Mouse (Mus musculus) stomach, embryonic 16.5 days (tissue): Measurements from ENCODE around the gene Xylb. TPM values are rescaled to one million over a fixed set of nuclear protein-coding genes. Genes with fewer than 3 reads are reported as not detected.
A peak's percentile ranks its signal among the peaks of the same experiment; 100 is the strongest.

Source experiments
- ATAC-seq: fragments of 200-750 bp; cut with Nextera tagmentation; 2 replicates; pipeline ENCODE4 v1.8.0; 2017; ENCODE audit warnings: moderate number of reproducible peaks, moderate TSS enrichment; ENCODE audit not compliant: insufficient read depth, low FRiP score
- H3K27ac ChIP-seq: fragments of 300-500 bp; sonication (generic); 2 replicates; pipeline ENCODE4 v1.5.1; 2014; ENCODE audit warnings: low read length
- H3K27me3 ChIP-seq: fragments of 300-500 bp; sonication (generic); 2 replicates; pipeline ENCODE4 v1.6.1; 2014; ENCODE audit warnings: low read length, control low read depth, mixed read lengths; ENCODE audit not compliant: control insufficient read depth, insufficient read depth
- H3K36me3 ChIP-seq: fragments of 300-500 bp; sonication (generic); 2 replicates; pipeline ENCODE4 v1.6.1; 2014; ENCODE audit warnings: low read length; ENCODE audit not compliant: control insufficient read depth, insufficient read depth
- H3K4me1 ChIP-seq: fragments of 300-500 bp; sonication (generic); 2 replicates; pipeline ENCODE4 v1.6.1; 2014; ENCODE audit warnings: low read length, control low read depth, mixed read lengths; ENCODE audit not compliant: control insufficient read depth, insufficient read depth
- H3K4me2 ChIP-seq: fragments of 300-500 bp; sonication (generic); 2 replicates; pipeline ENCODE4 v1.6.1; 2014; ENCODE audit warnings: low read depth, low read length, mixed read lengths
- H3K4me3 ChIP-seq: fragments of 300-500 bp; sonication (generic); replicated peaks from 2 replicates; pipeline ENCODE4 v1.5.1; 2014; ENCODE audit warnings: mild to moderate bottlenecking, low read length
- H3K9ac ChIP-seq: fragments of 300-500 bp; sonication (generic); 2 replicates; pipeline ENCODE4 v1.6.1; 2014; ENCODE audit warnings: low read length
- H3K9me3 ChIP-seq: fragments of 300-500 bp; sonication (generic); replicated peaks from 2 replicates; pipeline ENCODE4 v1.6.1; 2016; ENCODE audit warnings: low read length, control low read depth; ENCODE audit not compliant: control insufficient read depth
- WGBS: fragments of 180-500 bp; shearing (Covaris S2); extraction: QIAGEN DNeasy Blood & Tissue Kit; methylation state at CpG from one replicate; pipeline ENCODE4 v1.1.7; 2014; 5-methylcytosine and 5-hydroxymethylcytosine counted together
- polyA plus RNA-seq: library from polyadenylated mRNA; unstranded; fragments of >200 nt; fragmentation: Nextera tagmentation; extraction: Ambion mirVana; gene quantifications from 2 replicates; pipeline ENCODE4 v1.2.1, GENCODE M21; 2015

The Xylb gene
- polyA plus RNA-seq, 1 experiment from 2014 or later: 7.0 TPM

DNA sequence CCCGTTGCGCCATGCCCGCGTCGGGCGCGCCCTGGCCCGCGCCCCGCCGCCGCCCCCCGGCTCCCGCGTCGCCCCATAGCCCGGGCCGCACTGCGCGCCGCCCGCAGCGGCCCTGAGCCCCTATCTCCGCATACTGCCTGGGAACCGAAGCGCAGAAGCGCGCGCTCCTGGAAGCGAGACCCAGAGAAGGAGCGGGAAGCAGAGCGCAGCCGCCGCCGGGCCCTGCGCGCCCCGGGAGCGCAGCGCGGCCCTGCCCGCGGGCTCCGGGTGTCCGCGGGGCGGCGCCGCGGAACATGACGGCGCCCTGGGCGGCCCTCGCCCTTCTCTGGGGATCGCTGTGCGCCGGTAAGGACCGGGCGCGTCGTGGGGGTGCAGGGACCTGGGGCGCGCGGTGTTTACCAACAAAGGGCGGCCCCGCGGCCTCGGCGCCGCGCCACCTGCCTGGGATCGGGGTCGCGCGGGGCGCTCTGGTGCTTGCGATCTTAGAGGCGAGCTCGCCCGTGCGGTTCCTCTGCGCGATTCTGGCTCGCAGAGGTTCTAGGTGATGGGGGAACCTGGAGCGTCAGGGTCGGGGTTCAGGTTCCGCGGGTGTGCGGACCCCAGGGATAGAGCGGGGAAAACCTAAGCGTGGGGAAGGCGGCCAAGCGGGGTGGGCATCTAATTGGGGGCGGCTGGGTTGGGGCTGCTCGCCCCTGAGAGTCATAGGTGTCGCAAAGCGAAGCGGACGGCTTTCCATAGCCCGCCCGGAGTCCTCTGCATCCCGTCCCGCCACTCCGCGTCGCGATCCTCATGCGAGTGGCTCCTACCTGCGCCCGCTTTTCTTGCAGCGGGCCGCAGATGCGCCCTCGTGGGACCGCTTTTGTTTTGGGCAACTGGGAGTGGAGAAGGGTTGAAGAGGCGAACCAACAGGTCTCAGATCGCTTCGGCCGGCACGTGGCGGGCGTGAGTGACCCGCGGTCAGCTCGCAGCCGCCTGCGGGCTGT lies 45.4 kb downstream of the Xylb start:
- ATAC-seq: no peak; the same call in 1 of the 2 replicates
- peak overlapping the region; percentile 98 for H3K9ac ChIP-seq
- under 1% methylated on average over 108 of the region's 127 CpGs for whole genome bisulfite sequencing
- H3K4me1 ChIP-seq: peaks cover 9% of the 10 kb centered on the region; the same call in 1 of the 2 replicates
- H3K4me3 ChIP-seq: peak overlapping the region; percentile 86
- no peaks in the 10 kb centered on the region for H3K9me3 ChIP-seq
- peak overlapping the region; percentile 98 for H3K4me2 ChIP-seq
- H3K36me3 ChIP-seq: no peaks in the 10 kb centered on the region
- H3K27ac ChIP-seq: peak overlapping the region; percentile 99
- no peaks in the 10 kb centered on the region for H3K27me3 ChIP-seq

DNA sequence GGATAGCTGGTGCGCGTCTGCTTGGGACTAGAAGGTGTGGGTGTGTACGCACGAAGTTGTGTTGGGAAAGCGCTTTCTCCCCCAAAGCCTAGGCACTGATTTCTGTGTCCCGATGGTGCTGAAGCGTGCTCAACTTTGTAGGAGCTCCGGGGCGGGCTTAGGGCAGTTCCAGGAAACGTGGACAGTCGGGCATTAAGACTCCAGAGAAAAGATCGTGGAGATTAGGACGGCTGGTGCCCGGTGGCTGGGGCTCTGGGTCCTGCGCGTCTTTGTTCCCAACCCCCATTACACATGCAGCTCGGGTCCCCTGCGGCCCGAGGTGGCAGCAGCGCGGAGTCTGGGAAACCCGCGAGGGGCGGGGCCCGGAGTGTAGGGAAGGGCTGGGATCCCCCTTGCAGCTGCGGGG lies 46.1 kb downstream of the Xylb start:
- Histone ChIP-seq H3K4me2 (peak overlapping the region; percentile 98), H3K9me3 (no peaks in the 10 kb centered on the region), H3K27ac (peak overlapping the region; percentile 99), H3K36me3 (no peaks in the 10 kb centered on the region), H3K4me1 (peaks cover 9% of the 10 kb centered on the region; the same call in 1 of the 2 replicates), H3K4me3 (peak overlapping the region; percentile 86), H3K9ac (peak overlapping the region; percentile 98), H3K27me3 (no peaks in the 10 kb centered on the region)
- no peak for ATAC-seq
- WGBS: 0% methylated on average over 26 of the region's 26 CpGs

DNA sequence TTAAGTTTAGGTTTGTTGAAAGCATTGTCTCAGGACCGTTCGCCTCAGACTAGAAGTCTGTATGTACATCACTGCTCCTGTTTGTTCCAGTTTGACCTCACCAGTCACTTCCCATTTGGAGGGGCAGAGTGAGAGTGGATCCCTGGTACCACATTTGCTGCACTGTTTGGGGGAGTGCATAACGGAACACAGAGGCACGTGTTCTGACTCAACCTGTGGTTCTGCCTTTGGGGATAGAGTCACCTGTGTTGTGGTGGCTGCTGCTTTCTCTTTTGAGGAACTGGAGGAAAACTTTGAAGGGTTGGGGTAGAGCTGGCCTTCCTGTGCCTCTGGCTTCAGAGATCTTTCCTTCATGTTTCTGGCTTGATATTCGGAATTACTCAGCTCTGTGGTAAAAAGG lies 46.9 kb downstream of the Xylb start:
- WGBS: 63% methylated on average over 5 of the region's 5 CpGs
- Histone ChIP-seq H3K4me1 (peaks cover 9% of the 10 kb centered on the region; the same call in 1 of the 2 replicates), H3K27ac (no peak overlapping the region), H3K36me3 (no peaks in the 10 kb centered on the region), H3K4me2 (peak overlapping the region; percentile 98), H3K9ac (peak overlapping the region; percentile 98; the same call in 1 of the 2 replicates), H3K4me3 (peak overlapping the region; percentile 86), H3K27me3 (no peaks in the 10 kb centered on the region), H3K9me3 (no peaks in the 10 kb centered on the region)
- no peak for ATAC-seq

DNA sequence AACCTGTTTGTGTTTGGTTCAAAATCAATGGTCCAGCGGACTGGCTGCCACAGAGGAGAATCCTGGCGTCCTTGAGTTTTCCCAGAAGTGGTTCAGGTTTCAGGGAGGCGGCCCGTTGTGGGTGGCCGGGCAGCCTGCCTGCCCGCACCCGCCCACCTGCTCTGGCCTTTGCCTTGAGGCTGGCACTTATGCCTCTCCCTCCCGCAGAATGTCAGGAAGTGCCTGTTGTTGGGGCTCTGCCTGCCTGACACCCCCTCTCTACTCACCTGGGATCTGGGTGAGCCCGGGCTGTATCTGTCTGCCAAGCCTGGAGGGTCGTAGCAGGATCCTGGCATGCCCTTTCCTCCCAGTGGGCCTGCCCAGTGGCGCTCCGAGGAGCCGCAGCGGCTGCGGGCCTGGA lies 50.7 kb downstream of the Xylb start:
- H3K4me2 ChIP-seq: no peak overlapping the region
- H3K4me3 ChIP-seq: no peak overlapping the region
- WGBS: 62% methylated on average over 15 of the region's 15 CpGs
- H3K9me3 ChIP-seq: peaks cover 9% of the 10 kb centered on the region; the same call in 1 of the 2 replicates
- no peak overlapping the region for H3K27ac ChIP-seq
- no peak for ATAC-seq
- H3K9ac ChIP-seq: no peak overlapping the region
- H3K4me1 ChIP-seq: peaks cover 8% of the 10 kb centered on the region; the same call in 1 of the 2 replicates
- H3K27me3 ChIP-seq: no peaks in the 10 kb centered on the region
- H3K36me3 ChIP-seq: 0 out of 2 replicates have a peak, but pooled peaks cover 4% of the 10 kb centered on the region

DNA sequence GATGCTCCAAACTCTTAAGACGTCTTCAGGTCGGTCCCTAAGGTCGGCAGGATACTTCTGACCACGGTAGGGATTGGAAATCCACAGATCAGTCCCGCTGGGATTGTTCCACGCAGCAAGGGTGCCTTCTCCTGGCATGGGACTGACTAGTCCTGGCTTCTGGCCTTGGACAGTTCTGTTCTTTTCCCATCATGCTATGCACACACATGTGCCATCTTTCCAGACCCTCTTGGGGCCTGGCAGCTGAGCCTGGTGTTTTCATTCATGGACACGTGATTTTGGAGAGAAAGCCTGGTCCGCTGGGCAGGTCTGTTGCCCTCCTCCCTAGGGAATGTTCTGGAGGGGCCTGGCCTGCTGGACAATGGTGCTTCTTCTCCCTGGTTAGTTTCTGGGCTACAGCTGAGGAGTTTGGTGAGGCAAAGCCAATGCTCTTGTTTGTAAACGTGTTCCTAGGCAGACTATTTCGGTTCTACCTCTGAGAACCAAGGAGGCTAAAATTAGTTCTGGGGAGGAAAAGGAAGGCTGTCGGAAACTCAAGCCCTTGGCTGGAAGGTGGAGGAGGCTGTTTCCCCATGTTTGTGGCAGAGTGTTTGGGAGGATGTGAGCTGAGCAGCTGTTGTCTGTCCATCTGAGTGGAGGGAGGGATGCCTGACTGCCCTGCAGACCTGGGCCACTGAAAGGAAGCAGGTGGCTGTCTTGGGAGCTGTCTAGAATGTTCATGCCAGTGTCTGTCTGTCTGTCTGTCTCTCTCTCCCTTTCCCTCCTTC lies 51.9 kb downstream of the Xylb start:
- Histone ChIP-seq H3K4me1 (peaks cover 4% of the 10 kb centered on the region; the same call in 1 of the 2 replicates), H3K27ac (no peak overlapping the region; the same call in 1 of the 2 replicates), H3K36me3 (peaks cover 4% of the 10 kb centered on the region; the same call in 1 of the 2 replicates), H3K9ac (no peak overlapping the region), H3K9me3 (peaks cover 11% of the 10 kb centered on the region; the same call in 1 of the 2 replicates), H3K4me2 (no peak overlapping the region), H3K4me3 (no peak overlapping the region), H3K27me3 (no peaks in the 10 kb centered on the region)
- ATAC-seq: no peak
- 70% methylated on average over 11 of the region's 11 CpGs for WGBS

DNA sequence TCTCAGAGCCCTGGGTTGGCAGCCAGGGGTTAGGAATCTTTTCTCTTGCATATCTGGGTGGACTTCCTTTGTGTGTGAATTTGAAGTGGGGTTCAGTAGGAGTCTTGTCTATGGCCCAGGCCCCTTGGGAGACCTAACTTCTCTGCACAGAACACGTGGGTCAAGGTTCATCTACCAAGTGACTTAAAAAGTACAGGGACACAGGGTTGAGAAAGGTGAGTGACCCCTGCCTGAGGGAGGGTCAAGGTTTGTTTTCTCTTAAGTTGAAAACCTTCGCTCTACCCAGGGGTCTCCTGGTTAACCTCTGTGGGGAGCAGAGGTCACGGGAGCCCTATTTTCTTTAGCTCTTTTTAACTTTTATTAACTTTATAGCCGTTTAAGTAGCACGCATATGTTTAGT lies 52.7 kb downstream of the Xylb start:
- no peak overlapping the region for H3K9ac ChIP-seq
- ATAC-seq: no peak
- H3K27ac ChIP-seq: no peak overlapping the region
- H3K27me3 ChIP-seq: no peaks in the 10 kb centered on the region
- WGBS: 71% methylated on average over 5 of the region's 5 CpGs
- H3K4me3 ChIP-seq: no peak overlapping the region
- H3K9me3 ChIP-seq: peaks cover 11% of the 10 kb centered on the region; the same call in 1 of the 2 replicates
- peaks cover 4% of the 10 kb centered on the region; the same call in 1 of the 2 replicates for H3K4me1 ChIP-seq
- no peak overlapping the region for H3K4me2 ChIP-seq
- H3K36me3 ChIP-seq: peaks cover 4% of the 10 kb centered on the region; the same call in 1 of the 2 replicates

DNA sequence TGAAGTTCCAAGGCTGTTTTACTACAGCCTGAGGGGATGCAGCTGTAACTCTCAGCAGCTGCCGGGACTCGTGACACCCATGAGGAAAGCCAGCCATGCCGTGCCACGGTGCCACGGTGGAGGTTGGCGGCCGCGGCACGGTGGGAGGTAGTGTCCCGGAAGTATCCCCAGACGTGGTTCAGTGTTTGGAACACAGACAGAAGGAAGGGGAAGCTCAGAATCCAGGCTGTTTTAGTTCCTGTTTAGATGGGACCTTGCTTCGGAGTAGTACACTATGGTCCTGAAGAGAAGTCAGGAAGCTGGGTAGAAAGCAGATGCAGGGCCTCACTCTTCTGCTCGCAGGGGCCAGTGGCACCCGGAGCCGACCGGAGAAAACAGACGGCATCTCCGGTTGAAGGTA lies 60.8 kb downstream of the Xylb start:
- no peak for ATAC-seq
- H3K4me2 ChIP-seq: peak overlapping the region; percentile 28; the same call in 1 of the 2 replicates
- no peaks in the 10 kb centered on the region; the same call in 1 of the 2 replicates for H3K36me3 ChIP-seq
- H3K9me3 ChIP-seq: 0 out of 2 replicates have a peak, but pooled peaks cover under 1% of the 10 kb centered on the region
- H3K27me3 ChIP-seq: no peaks in the 10 kb centered on the region
- H3K9ac ChIP-seq: no peak overlapping the region; the same call in 1 of the 2 replicates
- WGBS: 62% methylated on average over 18 of the region's 18 CpGs
- peaks cover 5% of the 10 kb centered on the region; the same call in 1 of the 2 replicates for H3K4me1 ChIP-seq
- H3K4me3 ChIP-seq: no peak overlapping the region; the same call in 1 of the 2 replicates
- peak overlapping the region; percentile 40; the same call in 1 of the 2 replicates for H3K27ac ChIP-seq

DNA sequence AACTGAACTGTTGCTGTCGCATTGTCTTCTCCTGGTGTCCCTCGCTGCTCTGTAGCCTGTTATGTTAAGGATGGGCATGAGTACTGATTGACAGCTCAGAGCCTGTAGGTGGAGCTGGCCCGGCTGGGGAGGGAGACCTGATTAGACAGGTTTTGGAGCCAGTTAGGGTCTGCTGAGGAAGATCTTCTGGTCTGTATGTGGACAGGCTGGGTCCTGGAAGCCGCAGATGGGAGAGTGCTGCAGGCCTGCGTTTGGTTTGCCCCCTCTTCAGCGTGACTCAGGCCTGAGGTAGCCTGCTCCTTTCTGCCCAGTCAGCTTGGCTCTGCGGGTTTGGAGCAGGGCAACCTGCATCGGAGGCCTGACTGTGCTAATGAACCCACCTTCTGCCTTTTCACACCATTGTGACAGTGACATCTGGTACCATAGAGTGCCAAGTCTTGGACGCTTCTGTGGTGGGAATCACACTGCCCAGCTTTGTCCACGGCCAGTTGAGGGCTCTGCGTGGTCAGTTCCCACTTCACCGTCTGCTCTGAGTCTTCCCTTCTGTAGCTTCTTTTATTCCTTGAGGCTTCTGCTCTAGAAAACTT lies 62.8 kb downstream of the Xylb start:
- no peaks in the 10 kb centered on the region for H3K36me3 ChIP-seq
- H3K27me3 ChIP-seq: no peaks in the 10 kb centered on the region
- H3K4me1 ChIP-seq: peaks cover 14% of the 10 kb centered on the region
- no peaks in the 10 kb centered on the region for H3K9me3 ChIP-seq
- H3K4me3 ChIP-seq: no peak overlapping the region
- H3K4me2 ChIP-seq: no peak overlapping the region
- H3K9ac ChIP-seq: no peak overlapping the region
- no peak overlapping the region for H3K27ac ChIP-seq
- no peak for ATAC-seq
- 77% methylated on average over 12 of the region's 12 CpGs for WGBS
